Mouse (Mus musculus) heart, adult 18-20 months (tissue): ENCODE results near the gene Wdr73. TPM values are rescaled to one million over a fixed set of nuclear protein-coding genes. Genes with fewer than 3 reads are reported as not detected.

ENCODE experiments used
- DNase-seq, 2 experiments: peaks; one replicate each; pipeline ENCODE4 v3.0.0; 2021 to 2022; ENCODE audit warnings: mixed read lengths in 1 of 2
- total RNA-seq, 2 experiments: library from RNA; stranded (reverse); gene quantifications; 2 replicates each; pipeline ENCODE4 v1.2.3; 2021

The Wdr73 gene
- total RNA-seq, 2 experiments from 2014 or later, result 7.5 to 8.6 TPM

DNA sequence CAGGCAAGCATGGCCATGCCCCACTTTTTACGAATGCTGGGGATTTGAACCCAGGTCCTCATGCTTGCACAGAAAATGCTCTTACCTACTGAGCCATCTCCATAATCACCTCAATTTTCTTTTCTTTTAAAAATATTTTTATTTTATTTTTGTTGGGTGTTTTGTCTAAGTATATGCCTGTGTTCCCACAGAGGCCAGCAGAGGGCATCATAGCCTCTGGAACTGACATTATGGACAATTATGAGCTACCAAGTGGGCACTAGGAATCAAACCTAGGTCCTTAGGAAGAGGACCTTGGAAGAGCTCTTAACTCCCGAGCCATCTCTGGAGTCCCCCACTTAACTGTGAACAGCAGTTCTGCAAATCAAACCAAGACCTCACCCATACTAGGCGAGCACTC is 47.9 kb downstream of the Wdr73 start:
- no peak for DNase-seq

DNA sequence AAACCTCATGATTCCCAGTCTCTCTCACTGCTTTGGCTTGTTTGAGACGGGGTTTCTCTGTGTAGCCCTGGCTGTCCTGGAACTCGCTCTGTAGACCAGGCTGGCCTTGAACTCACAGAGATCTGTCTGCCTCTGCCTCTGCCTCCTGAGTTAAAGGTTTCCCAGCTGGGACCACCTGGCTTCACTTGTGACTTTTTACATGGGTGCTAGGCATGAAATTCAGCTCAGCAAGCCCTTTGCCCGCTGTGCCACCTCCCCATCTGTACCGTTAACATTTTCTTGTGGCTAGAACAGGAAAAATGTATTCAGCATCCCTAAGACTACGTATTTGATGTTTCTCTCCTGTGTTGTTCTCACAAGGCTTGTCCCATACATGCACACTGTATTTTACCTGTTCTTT is 50.5 kb downstream of the Wdr73 start:
- no peak for DNase-seq

DNA sequence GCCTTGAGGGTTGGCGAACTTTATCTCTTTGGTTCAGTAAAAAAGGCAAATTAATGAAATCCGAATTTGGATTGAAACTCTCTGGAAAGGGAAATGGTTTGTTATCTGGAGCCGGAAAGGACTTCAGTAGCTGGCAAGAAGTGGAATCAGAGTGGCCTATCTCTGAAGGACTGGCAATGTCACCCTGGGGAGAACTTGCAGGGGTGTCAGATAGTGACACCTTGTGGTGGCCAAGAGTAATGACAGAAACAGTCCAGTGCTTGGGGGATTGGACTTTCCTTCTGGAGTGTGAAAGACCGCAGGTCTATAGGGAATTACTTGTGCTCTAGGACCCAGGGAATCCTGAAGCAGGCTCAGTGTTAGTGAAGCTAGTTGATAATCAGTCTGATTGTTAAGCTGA is 51.4 kb downstream of the Wdr73 start:
- DNase-seq, result peak; percentile 69 to 75

DNA sequence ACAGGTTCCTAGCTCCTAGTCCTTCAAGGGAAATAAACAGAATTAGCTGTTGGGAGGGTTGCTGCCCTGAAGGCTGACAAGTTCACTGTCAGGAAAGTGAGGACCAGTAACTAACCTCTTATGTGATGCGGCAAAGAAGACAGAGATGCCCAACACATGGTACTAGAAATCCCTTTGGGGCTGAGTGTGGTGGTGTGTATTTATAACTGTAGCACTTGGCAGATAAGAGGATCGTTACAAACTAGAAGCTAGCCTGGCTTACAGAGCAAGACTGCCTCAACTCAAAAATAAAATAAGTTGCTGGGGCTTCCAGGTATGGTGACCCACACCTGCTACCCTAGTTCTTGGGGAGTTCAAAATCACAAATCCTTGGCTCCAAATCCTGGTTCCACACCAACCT is 51.8 kb downstream of the Wdr73 start:
- DNase-seq, result peak in 1 of 2 experiments; percentile 48

DNA sequence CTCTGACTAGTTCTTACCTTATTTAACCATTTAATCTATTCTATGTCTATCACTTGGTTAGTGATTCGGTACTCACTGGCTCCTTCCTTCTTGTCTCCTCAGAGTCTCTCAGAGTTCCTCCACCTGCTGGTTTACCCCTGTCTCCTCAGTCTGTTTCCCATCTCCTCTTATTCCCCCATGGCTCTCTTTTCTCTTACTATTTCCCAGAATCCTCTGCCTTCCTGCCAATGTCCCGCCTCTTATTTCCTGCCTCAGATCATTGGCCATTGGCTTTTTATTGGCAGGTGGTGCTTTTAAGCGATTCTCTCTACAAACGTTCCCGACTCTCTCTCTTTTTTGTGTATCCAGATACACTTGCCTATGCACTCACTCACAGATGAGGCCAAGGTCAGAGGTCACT is 54.4 kb downstream of the Wdr73 start:
- DNase-seq, result no peak

DNA sequence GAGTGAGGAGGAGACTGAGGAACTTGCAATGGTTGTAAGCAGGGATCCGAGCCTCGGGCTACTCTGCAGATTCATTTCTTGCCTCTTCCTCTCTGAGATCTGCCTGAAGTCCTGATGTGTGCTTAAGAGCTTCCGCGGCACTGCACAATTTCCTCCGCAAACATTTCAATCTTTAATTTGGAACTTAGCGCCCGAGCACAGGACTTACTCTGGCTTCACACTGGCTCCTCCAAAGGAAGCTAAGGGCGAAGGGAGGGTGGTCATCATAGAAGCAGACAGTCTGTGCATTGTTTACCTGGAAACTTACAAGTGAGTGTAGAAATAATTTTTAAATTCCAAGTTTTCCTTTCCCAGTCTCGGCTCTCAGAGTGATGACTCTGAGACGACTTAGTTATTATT is 54.8 kb downstream of the Wdr73 start:
- no peak for DNase-seq

DNA sequence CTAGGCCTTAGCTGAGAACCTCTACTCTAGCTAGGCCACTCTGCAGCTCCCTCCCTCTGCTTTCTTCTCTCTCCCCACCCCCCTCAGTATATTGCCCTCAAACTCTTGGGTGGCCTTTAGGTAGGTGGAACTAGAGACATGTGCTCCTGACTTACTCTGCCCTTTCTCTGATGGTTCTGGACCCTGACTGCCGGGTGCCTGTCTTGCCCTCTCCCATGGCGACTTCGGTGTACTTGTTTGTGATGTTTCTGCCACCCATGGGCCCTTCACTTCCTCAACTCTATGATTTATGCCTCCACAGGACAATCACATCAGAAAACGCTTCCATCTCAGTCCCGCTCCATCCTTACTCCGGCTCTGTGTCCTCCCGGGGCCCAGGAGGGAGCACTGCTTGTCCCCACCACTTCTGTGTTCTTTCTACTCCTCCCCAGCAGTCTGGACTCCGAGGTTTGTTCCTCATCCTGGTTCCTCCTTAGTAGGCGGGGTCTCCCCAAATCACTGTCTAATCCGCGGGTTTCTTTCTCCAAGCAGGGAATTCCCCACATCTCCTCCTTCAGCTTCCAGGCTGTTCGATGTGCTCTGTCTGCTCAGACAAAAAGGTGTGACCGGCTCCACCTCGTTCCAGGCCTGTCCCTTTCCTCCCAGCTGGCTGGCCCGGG is 55.3 kb downstream of the Wdr73 start:
- peak; percentile 48 to 74 for DNase-seq

DNA sequence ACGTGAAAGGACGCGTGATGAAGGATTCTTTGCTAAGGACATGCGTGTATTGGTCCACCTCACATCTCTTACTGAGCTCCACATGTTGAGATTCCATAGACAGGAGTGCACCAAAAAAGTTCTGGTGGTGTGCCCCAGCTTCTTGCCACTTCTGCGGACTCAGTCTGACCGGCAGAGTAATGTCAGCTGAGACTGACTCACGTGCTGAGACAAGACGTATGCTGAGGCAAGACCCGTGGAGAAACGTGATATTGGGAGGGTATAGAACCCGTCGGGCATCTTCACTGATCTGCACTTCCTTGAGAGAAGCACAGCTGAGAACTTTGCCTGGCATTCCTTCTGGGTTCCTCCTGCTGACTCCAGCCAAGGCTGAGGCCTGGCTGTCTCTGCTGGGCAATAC is 56.4 kb downstream of the Wdr73 start:
- DNase-seq, result no peak

DNA sequence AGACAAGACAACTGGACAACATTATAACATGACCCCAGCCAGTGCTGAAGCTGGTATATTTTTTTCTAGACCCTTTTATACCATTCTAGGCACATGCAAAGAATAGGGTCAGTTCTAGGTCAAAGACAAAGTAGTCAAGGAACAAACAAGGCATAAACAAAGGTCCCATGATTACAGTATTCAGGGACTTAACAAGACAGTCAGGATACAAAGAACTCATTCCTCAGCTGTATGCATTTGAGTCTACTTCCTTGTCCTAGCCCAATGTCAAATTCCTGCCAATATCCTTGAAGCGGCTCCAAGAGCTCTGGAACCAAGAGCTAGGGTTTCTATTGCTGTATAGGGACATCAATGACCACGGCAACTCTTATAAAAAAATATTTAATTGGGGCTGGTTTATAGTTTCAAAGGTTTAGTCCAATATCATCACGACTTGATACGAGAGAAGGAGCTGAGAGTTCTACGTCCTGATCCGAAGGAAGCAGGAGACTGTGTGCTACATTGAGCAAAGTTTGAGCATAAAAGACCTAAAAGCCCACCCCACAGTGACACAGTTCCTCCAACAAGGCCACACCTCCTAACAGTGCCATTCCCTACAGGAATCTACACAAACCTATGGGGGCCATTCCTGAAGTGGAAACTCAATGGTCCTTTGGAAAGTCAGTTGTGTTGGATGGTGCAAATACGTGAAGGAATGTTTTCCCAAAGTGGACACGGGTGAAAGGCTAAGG is 57.0 kb downstream of the Wdr73 start:
- DNase-seq, result no peak

DNA sequence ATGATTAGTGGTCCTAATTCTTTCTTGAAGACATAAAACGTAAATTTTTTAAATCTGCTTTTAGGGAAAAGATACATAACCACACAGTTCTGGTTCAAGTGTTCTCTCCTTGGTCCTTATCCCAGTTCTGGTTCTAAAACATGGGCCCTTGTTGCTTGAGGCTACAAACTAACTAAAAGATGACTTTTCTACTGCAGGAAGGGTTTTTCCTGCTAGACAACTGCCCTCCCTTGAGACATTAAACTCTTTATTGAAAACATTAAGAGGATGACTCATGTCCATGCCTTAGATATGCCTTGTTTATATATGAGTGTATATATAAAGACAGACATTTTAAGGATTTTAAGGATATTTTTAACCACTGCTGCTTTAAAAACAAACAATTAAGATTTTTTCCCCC is 57.9 kb downstream of the Wdr73 start:
- DNase-seq, result no peak

DNA sequence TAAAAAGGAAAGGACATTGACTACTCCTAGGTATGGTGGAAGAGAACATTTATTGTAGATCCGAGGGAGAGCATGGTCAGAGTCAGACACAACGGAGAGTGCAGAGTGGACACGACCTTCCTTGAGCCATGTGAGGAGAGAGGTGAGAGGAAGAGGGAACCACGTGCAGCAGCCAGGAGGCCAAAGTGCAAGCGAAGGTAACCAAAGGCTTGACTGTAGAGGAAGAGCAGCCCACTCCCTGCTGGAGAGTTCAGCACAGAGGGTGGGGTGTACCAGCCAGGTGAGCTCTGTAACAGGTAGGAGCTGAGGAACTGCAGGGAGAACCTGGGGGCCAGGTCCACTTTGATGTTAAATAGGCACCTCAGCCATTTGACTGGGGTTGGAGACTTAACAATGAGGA is 58.9 kb downstream of the Wdr73 start:
- no peak for DNase-seq

DNA sequence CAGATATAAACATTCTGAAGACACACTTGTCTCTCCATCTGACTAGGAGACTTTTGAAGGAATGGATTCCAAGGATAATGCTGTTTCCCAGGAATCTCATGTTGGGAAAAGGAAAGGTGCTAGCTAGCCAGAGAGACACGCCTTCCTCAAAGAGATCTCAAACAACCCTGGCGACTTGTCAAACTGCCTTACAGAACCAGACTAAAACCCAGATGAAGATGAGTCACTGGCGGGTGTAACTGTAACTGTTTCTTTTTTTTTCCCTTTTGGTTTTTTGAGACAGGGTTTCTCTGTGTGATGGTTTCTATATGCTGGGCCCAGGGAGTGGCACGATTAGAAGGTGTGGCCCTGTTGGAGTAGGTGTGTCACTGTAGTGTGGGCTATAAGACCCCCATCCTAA is 60.1 kb downstream of the Wdr73 start:
- no peak for DNase-seq

Other genes starting within 250 kb of the Wdr73 start
- 10 to 100 TPM; 10.3 to 11.8 TPM for gene Crtc3, start 212.4 kb downstream of the Wdr73 start, total RNA-seq
- 10 to 100 TPM; 32.7 to 35.3 TPM for gene Iqgap1, start 75.3 kb downstream of the Wdr73 start, total RNA-seq
- gene Zscan2, start 40.3 kb downstream of the Wdr73 start, total RNA-seq, result 1 to 10 TPM; 3.7 to 6.4 TPM
- 10 to 100 TPM in 1 of 2 experiments, 1 to 10 TPM in 1; 9.2 to 10.8 TPM for gene Nmb, start 3.8 kb upstream of the Wdr73 start, total RNA-seq
- gene Sec11a, start 46.5 kb upstream of the Wdr73 start, total RNA-seq, result 10 to 100 TPM; 49.2 to 51.6 TPM
- gene Zfp592, start 92.4 kb upstream of the Wdr73 start, total RNA-seq, result 10 to 100 TPM; 14.3 to 18.4 TPM
- 100 to 1,000 TPM; 112 to 119 TPM for gene Alpk3, start 156.3 kb upstream of the Wdr73 start, total RNA-seq
- under 1 TPM; 0.12 to 0.21 TPM for gene Slc28a1, start 213.5 kb upstream of the Wdr73 start, total RNA-seq